Mouse (Mus musculus) right cerebral cortex, adult 18-20 months (tissue): ENCODE results near the gene Rrp12.

Source experiments
- DNase-seq: peaks from one replicate; pipeline ENCODE4 v3.0.0; 2022; ENCODE audit warnings: mixed read lengths

The Rrp12 gene

DNA sequence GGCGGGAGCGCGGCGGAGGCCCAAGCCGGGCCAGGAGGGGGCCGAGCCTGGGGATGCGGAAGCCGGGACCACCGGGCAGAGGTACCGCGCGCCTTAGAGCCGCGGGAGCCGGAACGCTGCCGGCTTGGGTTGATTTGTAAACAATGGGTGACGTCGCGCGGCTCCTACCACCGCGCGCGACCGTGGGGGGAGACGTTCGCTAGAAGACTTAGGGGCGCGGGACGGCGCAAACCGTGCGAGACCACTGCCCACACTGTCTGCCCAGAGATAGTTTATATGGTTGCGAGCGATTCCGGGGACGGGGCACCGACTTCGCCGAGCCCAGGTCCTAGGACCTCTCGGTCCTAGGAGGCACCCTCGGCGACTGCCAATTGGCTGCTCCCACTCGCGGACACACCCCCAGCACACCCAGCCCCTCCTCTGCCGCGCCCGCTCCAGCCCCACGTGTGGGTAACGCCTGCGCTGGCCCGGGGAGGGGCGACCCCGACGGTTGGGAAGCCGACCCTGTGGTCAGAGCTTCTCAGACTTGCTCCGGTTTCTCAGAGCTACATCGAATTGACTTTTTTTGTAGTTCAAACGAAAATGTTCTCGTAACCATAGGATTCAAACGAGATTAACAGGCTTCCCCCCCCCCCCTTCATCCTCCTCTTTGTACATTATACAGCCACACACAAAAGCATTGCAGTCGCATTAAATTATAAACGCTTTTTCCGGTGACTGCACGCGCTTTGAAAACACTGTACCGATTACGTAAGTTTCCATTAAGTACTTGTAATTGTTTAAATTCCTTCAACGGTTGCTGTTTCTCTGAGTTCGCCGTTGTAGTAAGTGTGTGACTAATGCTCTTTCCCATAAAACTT lies 47.8 kb downstream of the Rrp12 start, which contains the start of gene Frat2:
TSS of gene Frat2 (minus strand) at position 141 of the 860 bp plus-strand sequence.
- DNase-seq: peak; percentile 89

DNA sequence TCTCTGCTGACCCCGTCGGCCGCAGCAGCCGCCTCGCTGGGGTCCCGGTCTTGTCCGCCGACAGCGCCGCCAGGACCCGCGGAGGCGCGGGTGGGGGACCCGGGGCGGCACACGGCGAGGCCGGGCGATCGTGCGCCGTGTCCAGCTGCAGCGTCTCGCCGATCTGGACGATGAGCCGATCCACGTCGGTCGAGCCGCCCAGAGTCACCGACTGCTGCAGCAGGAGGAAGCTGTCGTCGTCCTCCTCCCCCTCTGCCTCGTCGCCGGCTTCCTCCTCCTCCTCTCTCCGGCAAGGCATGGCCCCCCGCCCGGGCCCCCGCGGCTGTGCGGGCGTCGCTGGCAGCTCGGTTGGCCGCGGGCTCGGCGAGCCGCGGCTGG lies 48.4 kb downstream of the Rrp12 start:
- DNase-seq: peak; percentile 66

GRCm38 (mm10) chr19:41847091-41847581 lies 48.8 kb downstream of the Rrp12 start:
- peak; percentile 45 for DNase-seq

DNA sequence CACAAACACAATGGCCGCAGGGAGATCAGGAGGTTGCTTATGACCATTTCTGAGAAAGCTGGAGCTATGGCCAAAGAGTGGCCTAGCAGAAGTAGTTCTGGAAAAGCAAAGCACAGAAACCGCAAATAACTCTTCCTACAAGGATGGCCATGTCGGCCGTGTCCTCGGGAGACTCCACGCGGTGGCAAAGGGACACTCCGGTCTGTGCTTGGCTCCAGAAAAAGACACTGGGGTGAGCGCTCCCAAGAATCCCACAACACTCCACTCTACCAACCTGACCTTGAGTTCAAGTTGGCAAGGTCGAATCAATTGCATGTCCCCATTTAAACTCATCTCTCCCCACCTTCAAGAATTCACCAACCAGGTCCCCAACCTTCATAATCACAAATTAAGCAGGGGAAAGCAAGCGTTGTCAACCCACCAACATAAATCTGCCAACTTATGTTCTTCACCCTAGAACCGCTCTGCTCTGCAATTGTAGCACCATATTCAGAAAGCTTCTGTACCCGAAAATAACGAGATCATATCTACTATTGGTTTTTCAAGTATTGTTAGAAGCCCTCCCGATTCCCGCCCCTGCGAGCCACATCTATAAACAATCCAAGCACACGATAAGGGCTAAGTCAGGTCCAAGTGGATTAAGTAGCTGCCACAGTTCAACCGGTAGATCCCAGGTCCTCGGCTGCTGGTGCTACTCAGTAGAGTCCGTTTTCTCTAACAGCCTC lies 49.4 kb downstream of the Rrp12 start:
- no peak for DNase-seq

GRCm38 (mm10) chr19:41844345-41844744 lies 51.6 kb downstream of the Rrp12 start:
- DNase-seq: no peak

DNA sequence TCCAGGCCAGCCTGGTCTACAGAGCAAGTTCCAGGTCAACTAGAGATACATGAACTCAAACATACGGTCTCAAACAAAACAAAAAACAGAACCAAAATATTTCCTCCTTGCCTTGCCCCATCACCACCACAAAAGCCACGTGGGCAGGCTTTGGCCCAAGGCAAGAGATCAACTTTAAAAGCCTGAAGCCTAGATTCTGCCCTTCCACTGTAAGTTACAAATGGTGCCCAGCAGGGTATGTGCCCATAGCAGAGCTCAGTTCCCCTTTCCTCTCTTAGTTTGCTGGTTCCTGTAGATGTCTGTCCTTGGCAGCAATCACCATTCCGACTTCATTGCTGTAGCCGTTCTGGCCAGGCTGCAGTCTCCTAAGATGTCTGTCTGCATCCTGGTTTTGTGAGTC lies 53.3 kb downstream of the Rrp12 start:
- DNase-seq: no peak

- DNase-seq: no peak
These were observed 53.8 kb downstream of the Rrp12 start for GRCm38 (mm10) chr19:41842196-41842595.

DNA sequence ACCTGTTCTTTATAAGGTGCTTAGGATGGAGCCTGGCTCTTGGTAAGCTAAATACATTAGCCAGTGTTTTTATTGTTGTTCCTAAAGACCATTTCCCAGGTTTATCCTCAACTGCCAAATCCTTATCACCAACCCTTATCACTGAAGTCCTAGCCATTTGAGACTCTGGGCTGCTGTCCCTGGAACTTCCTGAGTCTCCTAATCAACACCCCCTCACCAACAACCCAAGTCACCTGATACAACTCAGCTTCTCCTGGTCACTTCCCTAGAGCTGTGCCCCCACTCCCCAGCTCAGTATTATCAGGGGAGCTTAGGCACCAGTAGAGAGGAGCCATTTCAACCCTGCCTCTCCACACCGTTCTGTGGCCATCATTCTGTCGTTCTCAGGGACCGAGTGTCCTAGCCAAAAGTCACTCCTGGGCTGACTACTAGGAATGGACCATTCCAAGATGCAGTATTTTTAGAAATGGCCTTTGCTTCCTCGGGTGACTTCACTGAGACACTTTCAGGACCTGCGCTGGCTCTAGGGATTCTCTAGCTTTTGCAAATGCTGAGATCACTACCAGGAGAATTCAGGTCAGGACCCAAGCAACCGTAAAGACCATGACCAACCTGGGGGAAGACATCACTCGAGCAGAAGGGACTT lies 54.7 kb downstream of the Rrp12 start:
- DNase-seq: no peak

DNA sequence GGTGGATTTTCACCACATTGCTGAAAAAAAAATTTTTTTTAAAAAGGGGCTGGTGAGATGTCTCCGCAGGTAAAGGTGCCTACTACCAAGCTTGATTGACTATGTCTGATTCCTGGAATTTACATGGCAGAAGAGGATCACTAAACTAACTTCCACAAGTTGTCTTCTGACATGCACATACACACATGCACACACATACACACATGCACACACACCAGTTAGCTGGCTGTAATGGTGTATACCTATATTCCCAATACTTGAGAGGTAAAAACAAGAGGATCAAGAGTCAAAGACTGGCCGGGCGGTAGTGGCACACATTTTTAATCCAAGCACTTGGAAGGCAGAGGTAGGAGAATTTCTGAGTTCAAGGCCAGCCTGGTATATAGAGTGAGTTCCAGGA lies 56.3 kb downstream of the Rrp12 start:
- no peak for DNase-seq

DNA sequence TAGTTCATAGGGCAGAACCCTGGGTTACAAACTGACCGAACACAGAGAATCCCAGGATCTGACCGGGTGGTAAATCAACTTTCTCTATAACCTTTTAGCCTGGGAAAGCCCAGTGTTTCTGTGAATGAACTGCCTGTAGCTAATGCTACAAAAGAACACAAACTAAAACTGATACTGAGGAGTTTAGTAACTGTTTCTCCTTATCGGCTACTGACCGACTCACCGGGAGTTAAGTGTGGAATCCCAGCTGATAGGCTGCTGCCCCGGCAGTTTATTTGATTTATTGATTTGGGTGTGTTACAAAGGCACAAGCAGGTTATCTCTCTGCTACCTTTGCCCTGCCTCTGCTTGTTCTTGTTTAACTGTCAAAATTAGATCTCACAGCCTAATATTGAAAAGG lies 57.2 kb downstream of the Rrp12 start:
- DNase-seq: no peak

- DNase-seq: no peak
These were observed 58.1 kb downstream of the Rrp12 start for GRCm38 (mm10) chr19:41837917-41838261.

DNA sequence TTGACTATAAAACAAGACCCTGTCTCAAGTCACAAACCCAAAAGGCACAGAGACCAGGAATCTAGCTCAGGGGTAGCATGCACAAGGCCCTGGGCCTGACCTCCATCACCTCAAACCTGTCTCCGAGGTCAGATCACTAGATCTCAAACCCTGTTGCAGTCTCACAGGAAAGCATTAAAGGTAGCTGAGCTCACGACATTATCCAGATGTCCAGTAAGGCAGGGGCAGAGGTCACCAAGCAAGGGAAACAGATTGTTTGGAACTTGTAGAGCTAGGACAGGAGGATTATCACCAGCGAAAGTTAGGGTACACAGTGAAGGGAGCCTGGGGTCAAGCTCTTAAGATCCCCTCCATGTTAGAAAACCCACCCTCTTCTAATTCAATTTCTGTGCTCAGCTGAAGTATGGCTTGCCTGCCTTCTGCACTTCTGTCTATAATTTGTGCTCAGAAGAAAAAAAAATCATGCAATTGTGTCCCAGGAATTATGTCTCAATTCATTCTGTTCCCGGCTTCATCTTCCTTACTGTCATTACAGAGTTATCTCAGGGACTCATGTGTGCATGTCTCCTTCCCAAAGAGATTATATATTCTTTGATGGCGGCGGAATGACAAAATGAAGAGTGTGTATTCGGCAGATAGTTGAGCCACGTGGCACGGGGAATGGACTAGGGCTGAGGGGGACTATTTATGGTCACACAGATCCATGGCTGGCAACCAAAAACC lies 58.6 kb downstream of the Rrp12 start:
- DNase-seq: no peak

DNA sequence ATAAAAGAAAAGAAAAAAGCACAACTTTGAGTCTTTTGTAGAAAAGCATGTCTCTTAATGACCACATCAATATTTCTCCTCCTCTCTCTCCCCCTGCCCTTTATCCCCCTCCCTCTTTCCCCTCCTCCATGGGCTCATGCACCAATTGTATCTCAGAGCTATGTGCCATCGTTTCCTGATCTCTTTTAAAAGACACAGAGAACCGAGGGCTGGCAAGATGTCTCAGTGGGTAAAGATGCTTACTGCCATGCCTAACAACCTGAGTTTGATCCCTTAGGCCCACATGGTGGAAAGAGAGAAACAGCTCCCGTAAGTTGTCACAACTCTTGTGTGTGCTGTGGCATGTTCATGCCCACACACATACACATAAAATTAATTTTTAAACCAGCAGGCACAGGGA lies 59.3 kb downstream of the Rrp12 start:
- no peak for DNase-seq

- peak; percentile 19 for DNase-seq
These were observed 60.2 kb downstream of the Rrp12 start for GRCm38 (mm10) chr19:41835816-41836215.

GRCm38 (mm10) chr19:41835407-41835806 lies 60.6 kb downstream of the Rrp12 start:
- no peak for DNase-seq

DNA sequence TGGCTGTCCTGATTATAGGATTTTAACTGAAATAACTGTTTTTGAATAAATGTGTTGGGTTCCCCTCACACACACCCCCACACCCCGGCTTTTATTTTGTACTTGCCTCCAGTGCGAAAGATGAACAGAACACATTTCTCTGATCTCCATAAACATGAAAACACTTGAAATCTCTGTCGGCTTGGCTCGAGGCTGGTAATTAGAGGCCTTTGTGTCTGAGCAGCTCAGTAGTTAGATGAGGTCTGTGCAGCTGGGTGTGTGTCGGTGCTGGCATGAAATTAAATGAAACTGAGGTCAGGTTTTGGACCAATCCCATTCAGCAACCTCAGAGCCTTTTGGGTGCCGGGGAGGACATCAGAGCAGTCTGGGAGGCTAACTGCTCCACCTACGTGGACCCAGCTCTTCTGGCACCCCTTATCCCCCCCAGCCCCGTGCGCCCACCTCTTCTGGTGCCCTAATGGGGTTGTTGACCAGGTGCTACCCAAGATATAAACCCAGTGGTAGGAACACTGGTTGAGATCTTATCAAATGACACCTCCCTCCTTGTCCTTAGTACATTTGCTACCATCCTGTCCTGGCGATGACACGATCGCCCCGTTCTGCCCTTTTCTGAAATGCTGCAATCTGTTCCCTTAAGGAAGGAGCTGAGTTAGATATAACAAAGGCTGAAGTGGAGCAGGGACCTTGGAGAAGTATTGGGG lies 63.3 kb downstream of the Rrp12 start:
- peak; percentile 22 for DNase-seq

DNA sequence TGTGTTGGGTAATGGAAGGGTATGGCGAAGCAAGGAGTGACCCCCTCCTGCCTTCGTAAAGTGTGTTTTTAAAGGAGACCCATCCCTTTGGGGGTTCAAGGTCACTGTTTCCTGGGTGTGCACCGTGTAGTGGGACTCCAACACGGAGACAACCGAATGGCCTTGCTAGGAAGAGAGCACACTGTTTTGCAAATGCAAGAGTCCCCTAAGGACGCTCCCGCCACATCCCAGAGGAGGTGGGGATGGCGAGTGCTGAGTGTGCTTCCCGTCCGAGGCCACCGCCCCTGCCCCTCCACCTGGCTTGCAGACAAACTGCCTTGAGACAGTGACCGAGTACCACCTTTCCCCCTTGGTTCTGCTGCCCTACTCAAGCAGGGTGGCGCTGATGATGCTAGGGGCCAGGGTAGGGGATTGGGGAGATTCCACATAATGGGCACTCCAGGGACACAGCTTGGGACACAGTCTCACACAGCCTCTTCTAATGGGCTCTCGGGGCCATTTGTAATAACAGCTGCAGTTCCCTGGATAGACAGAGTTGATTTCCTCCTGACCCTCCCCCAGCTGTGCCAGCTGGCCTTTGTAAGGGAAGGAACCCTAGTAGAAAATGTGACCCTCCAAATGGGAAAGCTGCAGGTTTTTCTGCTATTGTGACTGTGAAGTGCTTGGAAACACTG lies 64.1 kb downstream of the Rrp12 start:
- no peak for DNase-seq

- DNase-seq: peak; percentile 50
These were observed 64.8 kb downstream of the Rrp12 start for GRCm38 (mm10) chr19:41831101-41831570.

GRCm38 (mm10) chr19:41830106-41831031 lies 65.6 kb downstream of the Rrp12 start:
- DNase-seq: peak; percentile 55

DNA sequence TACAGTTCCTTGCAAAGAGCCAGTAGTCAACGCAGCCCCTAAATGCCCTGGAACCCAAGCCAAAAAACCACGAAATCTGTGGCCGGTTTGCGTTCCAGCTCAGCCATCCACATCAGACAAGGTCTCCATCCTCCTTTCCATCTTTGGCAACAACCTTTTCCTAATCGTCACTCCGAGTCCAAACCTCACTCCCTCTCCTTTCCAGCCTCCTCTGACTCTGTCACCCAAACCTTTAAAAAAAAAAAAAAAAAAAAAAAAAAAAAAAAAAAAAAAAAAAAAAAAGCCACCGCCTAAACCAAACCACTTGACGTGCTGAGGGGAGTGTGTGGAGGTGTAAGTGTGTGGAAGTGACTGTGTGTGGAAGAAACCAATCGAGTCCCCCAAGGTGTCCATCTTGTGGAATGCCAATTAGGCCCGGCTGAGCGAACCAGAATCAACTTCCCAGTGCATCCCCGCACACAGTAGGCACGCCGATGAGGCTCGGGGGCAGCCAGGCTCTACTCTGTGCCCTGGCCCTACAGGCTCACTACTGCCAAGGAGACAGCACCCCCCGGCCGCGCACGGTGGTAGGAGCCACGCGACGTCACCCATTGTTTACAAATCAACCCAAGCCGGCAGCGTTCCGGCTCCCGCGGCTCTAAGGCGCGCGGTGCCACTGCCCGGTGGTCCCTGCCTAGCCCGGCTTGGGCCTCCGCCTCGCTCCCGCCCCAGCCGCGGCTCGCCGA lies 66.4 kb downstream of the Rrp12 start, which contains the start of gene Frat1:
TSS of gene Frat1 (plus strand) at position 590 of the 725 bp plus-strand sequence.
- DNase-seq: peak; percentile 90
